Mouse (Mus musculus) spleen, postnatal 14 days (tissue): ENCODE data around the gene Mreg.

Experiments used
- DNase-seq, 2 experiments: peaks; one replicate each; pipeline ENCODE4 v3.0.0; 2021 to 2022; ENCODE audit warnings: low spot score in 2 of 2

The Mreg gene

DNA sequence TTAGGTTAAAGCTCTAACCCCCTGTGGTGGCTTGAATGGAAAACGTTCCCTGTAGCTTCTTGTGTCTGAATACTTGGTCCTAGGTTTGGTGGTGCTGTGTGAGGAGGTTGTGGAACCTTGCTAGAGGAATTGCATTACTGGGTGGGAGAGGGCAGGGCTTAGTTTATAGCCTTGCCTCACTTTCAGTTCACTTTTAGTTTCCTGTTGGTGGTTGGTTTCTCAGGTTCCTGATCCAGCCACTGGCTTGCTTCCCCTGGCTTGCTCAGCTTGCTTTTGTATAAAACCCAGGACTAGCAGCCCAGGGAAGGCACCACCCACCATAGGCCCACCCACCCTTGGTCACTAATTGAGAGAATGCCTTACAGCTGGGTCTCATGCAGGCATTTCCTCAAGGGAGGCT lies 77.6 kb downstream of the Mreg start:
- DNase-seq, result no peak

DNA sequence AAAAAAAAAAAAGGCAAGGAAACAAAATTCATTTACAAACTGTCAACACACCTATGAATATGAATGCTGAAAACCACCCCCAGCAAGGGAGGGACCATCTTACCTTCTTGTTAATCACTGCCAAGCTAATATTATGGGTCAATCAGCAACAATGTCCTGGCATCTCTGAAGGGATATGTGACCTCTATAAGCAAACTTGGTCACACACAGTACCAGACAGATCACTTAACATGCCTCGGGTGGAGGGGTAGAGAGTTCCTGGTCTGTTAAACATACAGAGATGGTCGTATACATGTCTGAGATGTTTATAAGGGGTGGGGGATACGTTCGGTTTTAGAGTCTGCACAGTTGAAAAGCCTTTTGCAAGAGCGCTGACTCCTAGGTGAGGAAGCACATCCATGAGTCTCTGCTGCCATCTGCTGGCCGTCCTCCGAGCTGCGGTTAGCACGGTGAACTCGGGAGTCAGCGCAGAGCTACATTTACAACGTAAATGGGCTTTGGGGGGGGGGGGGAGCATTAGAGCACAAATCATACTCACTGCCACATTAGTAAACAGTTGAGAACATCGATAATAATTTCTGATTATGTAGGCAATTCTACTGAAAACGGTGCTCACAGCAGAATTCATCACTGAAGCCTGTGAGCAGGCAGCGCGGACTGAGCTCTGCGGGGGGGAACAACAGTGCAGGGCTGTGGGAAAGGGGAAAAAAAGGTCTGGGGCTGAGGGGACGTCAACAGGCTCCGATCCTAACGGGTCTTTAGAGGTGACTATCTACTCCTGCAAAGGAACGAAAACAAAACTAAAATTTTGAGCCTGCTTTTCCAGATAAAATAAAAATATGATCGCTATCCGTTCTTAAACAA lies 88.4 kb downstream of the Mreg start:
- peak; percentile 57 to 74 for DNase-seq

DNA sequence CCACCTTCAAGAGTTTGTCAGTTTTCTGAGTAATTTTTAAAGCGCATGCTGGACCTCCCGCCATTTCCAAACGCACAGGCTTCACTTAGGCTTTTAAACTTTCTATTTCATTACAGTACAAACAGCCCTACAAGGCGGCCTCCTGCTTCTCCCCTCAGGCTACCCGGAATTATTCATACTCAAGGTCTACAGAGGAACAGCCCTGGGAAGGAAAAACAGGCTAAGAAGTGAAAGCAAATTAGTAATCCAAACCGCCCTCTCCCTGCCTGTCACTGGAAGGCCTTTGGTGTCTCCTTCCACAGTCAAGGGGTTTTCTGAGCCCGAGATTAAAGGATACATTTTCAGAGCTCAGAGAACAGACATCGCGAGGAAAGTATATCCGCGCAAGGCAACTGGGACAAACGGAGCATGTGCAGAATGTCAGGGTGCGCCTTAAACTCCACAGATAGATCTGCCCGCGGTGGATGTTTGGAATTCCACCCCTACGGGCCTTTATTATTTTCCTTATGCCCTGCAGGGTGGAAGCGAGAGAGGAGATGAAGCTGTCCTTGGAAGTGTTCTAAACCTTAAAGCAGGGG lies 90.4 kb downstream of the Mreg start:
- DNase-seq, result no peak

DNA sequence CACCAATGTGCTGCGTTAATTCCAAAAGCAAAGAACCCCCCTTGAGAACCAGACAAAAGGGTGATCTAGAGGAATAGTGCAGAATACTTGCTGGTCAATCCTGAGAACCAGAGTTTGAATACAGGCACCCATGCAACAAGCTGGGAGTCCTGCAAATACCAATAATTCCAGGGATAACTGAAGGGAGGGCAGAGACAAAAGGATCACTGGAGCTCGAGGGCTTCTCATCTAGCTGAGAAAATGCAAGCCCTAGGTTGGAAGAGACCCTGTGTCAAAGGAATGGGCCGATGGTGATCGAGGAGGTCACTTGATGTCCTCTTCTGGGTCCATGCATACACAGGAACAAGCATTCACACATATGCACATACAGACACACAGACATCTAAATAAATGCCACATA lies 92.1 kb downstream of the Mreg start:
- no peak for DNase-seq

DNA sequence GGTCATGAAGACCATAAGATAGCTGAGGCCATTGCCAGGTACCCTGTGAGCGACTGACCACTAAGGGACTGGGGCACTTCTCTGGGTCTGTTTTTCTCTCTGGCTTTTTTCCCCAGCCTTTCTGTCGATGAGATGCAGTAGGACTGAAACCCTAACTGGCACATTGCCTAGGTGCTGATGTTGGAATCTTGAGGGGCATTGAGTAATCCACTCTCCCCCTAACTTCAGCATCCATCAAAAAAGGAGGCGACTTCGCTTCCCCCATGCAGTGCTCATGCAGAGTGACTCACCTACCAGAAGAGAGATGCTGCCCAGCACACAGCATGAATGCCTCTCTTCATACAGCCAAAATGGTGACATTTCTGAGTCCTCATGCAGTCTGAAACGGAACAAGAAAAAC lies 97.9 kb downstream of the Mreg start:
- no peak for DNase-seq
